Mouse (Mus musculus): ENCODE data around the gene Ubl7. TPM values are rescaled to one million over a fixed set of nuclear protein-coding genes. Genes with fewer than 3 reads are reported as not detected.

The Ubl7 gene
- total RNA-seq, 2 experiments from 2014 or later, result 101 to 109 TPM

DNA sequence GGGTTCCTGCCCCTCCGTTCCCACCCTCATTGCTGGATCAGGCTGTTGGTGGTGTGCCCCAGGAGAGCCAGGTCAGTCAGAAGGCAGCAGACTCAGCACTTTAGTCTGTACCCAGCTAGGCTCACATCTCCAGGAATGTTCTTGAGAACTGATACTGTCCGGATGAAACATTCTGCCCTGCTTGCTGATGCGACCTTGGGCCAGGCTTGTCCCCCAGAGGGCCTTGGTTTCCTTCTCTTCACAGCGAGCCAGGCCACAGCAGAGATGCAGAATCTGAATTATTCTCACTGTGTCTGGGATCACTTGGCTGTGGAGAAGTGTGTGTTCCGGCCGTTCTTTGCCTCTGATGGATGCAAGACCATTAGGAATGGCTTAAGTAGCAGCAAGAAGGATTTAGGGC, 41.2 kb downstream of the Ubl7 start:
- intact Hi-C loops (cut with DNase I), result no loop called here
- DNase-seq (ENCODE audit: extremely low spot score in 1 of 2, low spot score in 2 of 2), result no peak
- peak overlapping the region; percentile 92 for H3K27ac ChIP-seq
- TF ChIP-seq CTCF (IDR thresholded peaks at IDR 0.05), result no peak
- H3K4me3 ChIP-seq, result 0 out of 2 replicates have a peak overlapping the region, but pooled peaks have one; percentile 6

DNA sequence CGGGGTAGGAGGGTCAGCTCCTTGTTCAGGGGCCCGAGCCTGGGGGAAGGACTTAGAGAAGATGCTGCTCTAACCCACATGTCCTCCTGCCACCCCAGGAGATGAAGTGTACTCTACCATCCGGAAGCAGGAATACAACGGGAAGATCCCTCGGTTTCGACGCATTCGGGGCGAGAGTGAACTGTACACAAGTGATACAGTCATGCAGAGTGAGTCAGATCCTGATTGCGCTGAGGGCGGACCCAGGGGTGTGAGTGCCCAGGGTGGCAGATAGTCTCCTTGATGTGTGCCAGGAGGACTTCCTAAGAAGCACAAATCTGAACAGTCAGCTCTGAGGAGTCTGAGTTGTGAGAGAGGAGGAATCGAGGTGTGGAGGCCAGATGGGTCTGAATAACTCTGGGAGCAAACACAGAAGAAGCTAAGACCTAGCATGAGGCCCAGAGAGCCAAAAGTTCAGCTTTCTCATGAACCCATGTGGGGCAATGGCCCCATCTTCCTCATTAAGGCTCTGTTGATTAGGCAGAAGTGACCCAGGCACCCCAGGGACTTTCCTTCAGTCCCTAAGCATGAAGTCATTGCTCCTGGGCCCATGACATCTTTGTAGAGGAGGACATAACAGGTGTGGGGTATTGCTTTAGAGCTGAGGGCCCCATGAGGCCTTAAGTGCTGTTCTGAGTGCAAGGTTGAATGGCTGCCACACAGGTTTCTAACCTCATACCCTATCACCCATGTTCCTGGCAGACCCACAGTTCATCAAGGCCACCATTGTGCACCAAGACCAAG, 44.4 kb downstream of the Ubl7 start:
- no peak overlapping the region for H3K4me3 ChIP-seq
- intact Hi-C loops (cut with DNase I), result no loop called here
- peak in 1 of 2 experiments; percentile 42 for DNase-seq (ENCODE audit: extremely low spot score in 1 of 2, low spot score in 2 of 2)
- H3K27ac ChIP-seq, result peak overlapping the region; percentile 81
- no peak for TF ChIP-seq CTCF (IDR thresholded peaks at IDR 0.05)

DNA sequence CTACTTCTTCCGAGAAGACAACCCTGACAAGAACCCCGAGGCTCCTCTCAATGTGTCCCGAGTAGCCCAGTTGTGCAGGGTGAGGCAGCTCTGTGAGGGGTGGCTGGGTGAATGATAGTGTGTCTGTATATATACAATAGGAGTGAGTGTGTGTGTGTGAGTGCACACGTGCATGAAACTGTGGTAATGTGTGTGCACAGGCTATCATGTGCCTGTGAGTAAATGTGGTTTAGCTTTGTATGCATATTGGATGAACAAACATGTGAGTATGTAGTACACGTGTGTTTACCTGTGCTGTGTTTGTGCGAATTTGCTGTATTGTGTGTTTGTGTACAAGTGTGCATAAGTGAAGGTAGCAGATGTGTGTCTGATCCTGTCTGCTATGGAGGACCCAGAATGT, 45.0 kb downstream of the Ubl7 start:
- H3K4me3 ChIP-seq, result no peak overlapping the region
- peak overlapping the region; percentile 81; the same call in 1 of the 2 replicates for H3K27ac ChIP-seq
- no peak for DNase-seq (ENCODE audit: extremely low spot score in 1 of 2, low spot score in 2 of 2)
- TF ChIP-seq CTCF (IDR thresholded peaks at IDR 0.05), result no peak
- intact Hi-C loops (cut with DNase I), result no loop called here

DNA sequence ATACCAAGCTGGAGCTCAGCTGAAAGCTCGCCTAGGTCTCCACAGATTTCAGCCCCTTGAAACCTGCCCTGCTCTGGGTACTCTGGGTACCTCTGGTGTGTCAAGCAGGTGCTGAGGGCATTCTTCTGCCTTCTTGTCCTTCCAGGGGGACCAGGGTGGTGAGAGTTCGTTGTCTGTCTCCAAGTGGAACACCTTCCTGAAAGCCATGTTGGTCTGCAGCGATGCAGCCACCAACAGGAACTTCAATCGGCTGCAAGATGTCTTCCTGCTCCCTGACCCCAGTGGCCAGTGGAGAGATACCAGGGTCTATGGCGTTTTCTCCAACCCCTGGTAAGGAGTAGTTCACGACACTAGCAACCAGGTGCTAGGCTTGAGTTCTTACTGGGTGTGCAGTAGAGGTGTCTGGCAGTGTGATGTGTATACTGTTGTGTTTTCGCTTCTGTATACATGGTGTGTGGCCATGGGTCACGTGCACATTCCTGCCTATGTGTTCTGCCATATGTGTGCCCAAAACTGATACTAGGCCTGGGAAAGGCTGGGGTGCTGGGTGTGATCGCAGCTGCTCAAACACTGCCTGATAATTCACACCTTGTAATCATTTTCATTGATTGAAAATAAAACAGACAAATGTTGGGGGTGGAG, 45.5 kb downstream of the Ubl7 start:
- intact Hi-C loops (cut with DNase I), result no loop called here
- Histone ChIP-seq H3K27ac (peak overlapping the region; percentile 36; the same call in 1 of the 2 replicates), H3K4me3 (no peak overlapping the region)
- TF ChIP-seq CTCF (IDR thresholded peaks at IDR 0.05), result no peak
- no peak for DNase-seq (ENCODE audit: extremely low spot score in 1 of 2, low spot score in 2 of 2)

DNA sequence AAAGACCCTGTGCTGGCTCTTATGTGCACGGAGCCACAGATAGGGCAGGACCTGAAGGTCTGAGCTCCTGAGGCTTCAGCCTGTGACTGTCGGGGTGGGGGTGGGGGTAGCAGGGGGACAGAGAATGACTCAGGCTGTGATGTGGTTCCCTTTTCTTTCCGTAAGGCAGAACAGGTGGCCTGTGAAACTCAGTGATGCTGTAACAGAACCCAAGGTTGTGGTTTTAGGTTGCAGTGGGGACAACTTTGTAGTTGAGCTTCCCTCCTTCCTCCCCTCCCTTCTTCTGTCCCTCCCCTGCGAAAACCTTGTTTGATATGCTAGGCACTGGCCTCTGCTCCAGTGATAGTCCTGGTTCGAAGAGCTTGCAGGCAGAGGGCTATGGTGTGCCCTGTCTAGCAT, 46.1 kb downstream of the Ubl7 start:
- Histone ChIP-seq H3K27ac (no peak overlapping the region), H3K4me3 (no peak overlapping the region)
- intact Hi-C loops (cut with DNase I), result no loop called here
- no peak for TF ChIP-seq CTCF (IDR thresholded peaks at IDR 0.05)
- DNase-seq (ENCODE audit: extremely low spot score in 1 of 2, low spot score in 2 of 2), result peak in 1 of 2 experiments; percentile 9

DNA sequence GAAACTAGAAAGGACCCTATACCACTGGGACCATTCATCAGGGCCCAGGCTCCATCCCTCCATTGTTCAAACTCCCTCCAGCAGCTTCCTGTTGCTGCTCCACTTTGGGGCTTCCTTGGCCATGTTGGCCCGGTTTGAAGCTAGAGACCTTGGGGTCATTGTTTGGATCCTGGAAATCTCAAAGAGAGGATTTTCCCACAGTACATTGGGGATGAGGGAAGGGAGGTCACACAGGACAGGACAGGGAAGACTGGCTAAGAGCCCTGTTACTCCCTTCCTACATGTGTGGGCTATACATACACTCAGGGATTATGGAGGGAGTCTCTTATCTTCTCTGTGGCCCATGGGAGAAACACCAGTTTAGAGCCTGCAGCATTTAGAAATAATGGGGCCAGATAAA, 47.8 kb downstream of the Ubl7 start:
- H3K27ac ChIP-seq, result peak overlapping the region; percentile 83
- H3K4me3 ChIP-seq, result no peak overlapping the region
- no peak for DNase-seq (ENCODE audit: extremely low spot score in 1 of 2, low spot score in 2 of 2)
- intact Hi-C loops (cut with DNase I), result no loop called here
- no peak for TF ChIP-seq CTCF (IDR thresholded peaks at IDR 0.05)

DNA sequence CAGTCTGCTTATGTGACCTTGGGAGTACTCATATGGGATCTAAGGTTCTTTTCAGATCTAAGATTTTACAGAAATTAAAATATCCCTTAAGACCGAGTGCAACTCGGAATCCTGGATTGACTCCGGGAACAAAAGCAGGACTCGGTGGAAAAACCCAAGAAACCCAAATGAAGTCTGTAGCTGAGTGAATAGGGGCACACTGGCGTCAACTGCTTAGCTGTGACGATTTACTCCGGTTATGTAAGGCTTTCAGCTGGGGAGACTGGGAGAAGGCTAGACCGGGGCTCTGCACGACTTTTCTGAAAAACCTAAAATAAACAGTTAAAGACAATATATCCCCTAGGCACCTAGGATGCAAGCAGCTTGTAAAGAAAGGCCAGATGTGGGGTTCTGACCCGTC, 48.6 kb downstream of the Ubl7 start:
- no peak overlapping the region for H3K4me3 ChIP-seq
- peak overlapping the region; percentile 83 for H3K27ac ChIP-seq
- DNase-seq (ENCODE audit: extremely low spot score in 1 of 2, low spot score in 2 of 2), result peak in 1 of 2 experiments; percentile 26
- TF ChIP-seq CTCF (IDR thresholded peaks at IDR 0.05), result no peak
- intact Hi-C loops (cut with DNase I), result no loop called here

DNA sequence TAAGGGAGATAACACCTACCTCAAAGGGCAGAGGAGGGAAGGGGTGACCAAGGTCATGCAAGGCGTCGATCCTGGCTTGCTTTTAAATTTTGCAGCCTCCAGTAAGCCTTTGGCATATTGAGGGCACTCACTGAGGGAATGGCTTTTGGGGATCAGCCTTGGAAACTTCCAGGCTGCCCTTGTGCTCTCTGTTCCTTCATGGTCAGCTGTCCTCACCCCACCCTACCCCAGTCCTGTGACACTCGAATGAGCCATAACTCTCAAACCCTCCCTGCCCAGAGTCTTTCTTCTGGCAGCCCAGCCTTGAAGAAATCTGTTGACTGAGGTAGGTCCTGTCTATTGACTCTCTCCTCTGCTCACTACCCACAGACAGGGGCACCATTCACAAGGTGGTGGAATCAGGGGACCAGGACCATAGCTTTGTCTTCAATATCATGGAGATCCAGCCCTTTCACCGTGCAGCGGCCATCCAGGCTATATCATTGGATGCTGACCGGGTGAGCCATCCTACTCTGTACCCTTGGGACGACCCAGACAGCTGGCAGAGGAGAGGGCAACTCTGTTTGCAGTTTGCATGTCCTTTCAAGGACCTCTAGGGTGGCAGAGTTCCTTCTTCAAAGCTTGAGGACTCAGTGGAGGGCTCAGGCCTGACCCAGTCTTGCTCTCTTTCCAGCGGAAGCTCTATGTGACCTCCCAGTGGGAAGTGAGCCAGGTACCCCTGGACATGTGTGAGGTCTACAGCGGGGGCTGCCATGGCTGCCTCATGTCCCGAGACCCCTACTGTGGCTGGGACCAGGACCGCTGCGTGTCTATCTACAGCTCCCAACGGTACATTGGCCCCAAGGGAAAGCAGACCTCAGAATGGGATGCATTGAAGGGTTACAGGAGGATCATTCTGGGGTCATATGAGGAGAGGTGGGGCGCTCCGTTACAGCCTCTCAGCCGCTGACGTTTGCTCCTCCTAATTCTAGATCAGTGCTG, 49.4 kb downstream of the Ubl7 start:
- Histone ChIP-seq H3K4me3 (no peak overlapping the region), H3K27ac (peak overlapping the region; percentile 83)
- intact Hi-C loops (cut with DNase I), result no loop called here
- DNase-seq (ENCODE audit: extremely low spot score in 1 of 2, low spot score in 2 of 2), result no peak
- TF ChIP-seq CTCF (IDR thresholded peaks at IDR 0.05), result no peak

DNA sequence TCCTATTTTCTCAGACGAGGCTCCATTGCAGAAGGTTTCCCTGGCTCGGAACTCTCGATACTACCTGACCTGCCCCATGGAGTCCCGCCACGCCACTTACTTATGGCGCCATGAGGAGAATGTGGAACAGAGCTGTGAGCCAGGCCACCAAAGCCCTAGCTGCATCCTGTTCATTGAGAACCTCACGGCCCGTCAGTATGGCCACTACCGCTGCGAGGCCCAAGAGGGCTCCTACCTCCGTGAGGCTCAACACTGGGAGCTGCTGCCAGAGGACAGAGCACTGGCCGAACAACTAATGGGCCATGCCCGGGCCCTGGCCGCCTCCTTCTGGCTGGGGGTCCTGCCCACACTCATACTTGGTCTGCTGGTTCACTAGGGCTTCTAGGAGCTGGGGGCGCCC, 50.4 kb downstream of the Ubl7 start:
- no peak overlapping the region for H3K4me3 ChIP-seq
- no peak for TF ChIP-seq CTCF (IDR thresholded peaks at IDR 0.05)
- peak overlapping the region; percentile 83 for H3K27ac ChIP-seq
- intact Hi-C loops (cut with DNase I), result no loop called here
- DNase-seq (ENCODE audit: extremely low spot score in 1 of 2, low spot score in 2 of 2), result no peak

DNA sequence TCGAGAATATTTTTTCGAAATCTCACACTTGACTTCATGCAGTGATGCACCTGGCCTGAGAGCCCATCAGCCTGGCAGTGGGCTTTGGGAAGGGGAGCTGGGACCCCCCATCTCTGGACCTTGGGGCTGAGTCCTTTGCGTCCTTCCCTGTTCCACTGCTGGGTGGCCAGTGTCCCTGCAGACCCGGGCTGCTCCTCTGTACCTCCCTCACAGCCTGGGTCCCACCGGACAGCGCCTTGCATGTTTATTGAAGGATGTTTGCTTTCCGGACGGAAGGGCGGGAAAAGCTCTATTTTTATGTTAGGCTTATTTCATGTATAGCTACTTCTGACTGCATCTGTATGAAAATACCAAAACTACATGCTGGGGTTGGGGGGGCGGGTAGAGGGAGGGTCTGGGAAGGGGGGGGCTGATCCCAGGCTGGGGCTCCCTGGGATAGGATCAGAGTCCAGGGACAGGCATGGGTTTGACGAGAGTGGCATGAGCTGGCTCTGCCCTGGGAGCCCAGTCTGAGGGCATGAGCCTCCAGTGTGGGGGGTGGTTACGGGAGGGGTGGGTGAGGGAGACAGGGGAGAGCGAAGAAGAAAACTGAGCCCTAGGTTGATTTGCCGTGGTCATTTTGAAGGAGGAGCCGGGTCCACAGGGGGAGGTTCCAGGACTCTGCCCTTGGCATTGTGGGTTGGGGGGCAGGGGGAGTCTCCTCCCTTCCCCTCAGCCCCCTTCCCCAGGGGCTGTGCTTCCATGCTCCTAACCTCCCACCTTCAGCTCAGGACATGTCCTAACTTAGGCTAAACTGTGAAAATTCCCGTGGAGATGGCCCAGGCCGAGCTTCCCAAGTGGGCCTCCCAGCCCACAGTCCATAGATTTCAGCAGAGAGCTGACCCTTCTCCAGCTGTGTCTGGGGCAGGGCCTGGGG, 51.3 kb downstream of the Ubl7 start:
- Histone ChIP-seq H3K27ac (peak overlapping the region; percentile 83), H3K4me3 (no peak overlapping the region)
- intact Hi-C loops (cut with DNase I), result no loop called here
- no peak for TF ChIP-seq CTCF (IDR thresholded peaks at IDR 0.05)
- no peak for DNase-seq (ENCODE audit: extremely low spot score in 1 of 2, low spot score in 2 of 2)
